Mouse (Mus musculus) intestine, embryonic 14.5 days (tissue): Measurements from ENCODE around the gene Ifi35. TPM values are rescaled to one million over a fixed set of nuclear protein-coding genes. Genes with fewer than 3 reads are reported as not detected.

ENCODE experiments used
- ATAC-seq: fragments of 200-750 bp; cut with Nextera tagmentation; replicated peaks from 2 replicates; pipeline ENCODE4 v1.8.0; 2017; ENCODE audit warnings: low read depth, moderate number of reproducible peaks, moderate TSS enrichment, moderate library complexity; ENCODE audit not compliant: low FRiP score, low TSS enrichment
- DNase-seq: peaks from one replicate; pipeline ENCODE4 v3.0.0-alpha.2; 2018; ENCODE audit warnings: low spot score
- H3K27ac ChIP-seq: fragments of 300-500 bp; sonication (generic); 2 replicates; pipeline ENCODE4 v1.5.1; 2014; ENCODE audit warnings: low read depth, mild to moderate bottlenecking, control low read depth
- H3K27me3 ChIP-seq: fragments of 300-500 bp; sonication (generic); replicated peaks from 2 replicates; pipeline ENCODE4 v1.6.1; 2014; ENCODE audit warnings: low read length, control low read depth; ENCODE audit not compliant: control insufficient read depth, insufficient read depth
- H3K36me3 ChIP-seq: fragments of 300-500 bp; sonication (generic); 2 replicates; pipeline ENCODE4 v1.6.1; 2014; ENCODE audit warnings: low read length, control low read depth; ENCODE audit not compliant: control insufficient read depth, insufficient read depth
- H3K4me1 ChIP-seq: fragments of 300-500 bp; sonication (generic); replicated peaks from 2 replicates; pipeline ENCODE4 v1.6.1; 2014; ENCODE audit warnings: low read length, control low read depth, mixed read lengths; ENCODE audit not compliant: control insufficient read depth, insufficient read depth
- H3K4me2 ChIP-seq: fragments of 300-500 bp; sonication (generic); 2 replicates; pipeline ENCODE4 v1.6.1; 2014; ENCODE audit warnings: low read length
- H3K4me3 ChIP-seq: fragments of 300-500 bp; sonication (generic); 2 replicates; pipeline ENCODE4 v1.5.1; 2014; ENCODE audit warnings: low read depth, low read length, control low read depth, mixed read lengths
- H3K9ac ChIP-seq: fragments of 300-500 bp; sonication (generic); 2 replicates; pipeline ENCODE4 v1.6.1; 2014; ENCODE audit warnings: mild to moderate bottlenecking, low read length
- H3K9me3 ChIP-seq: fragments of 300-500 bp; sonication (generic); 2 replicates; pipeline ENCODE4 v1.6.1; 2016; ENCODE audit warnings: low read length, control low read depth; ENCODE audit not compliant: control insufficient read depth
- WGBS: fragments of 180-500 bp; shearing (Covaris S2); extraction: QIAGEN DNeasy Blood & Tissue Kit; methylation state at CpG from one replicate; pipeline ENCODE4 v1.1.7; 2014; 5-methylcytosine and 5-hydroxymethylcytosine counted together
- microRNA-seq: library from miRNA; unstranded; fragments of <30 nt; microRNA quantifications from one replicate; pipeline ENCODE4, GENCODE M21; 2016
- polyA plus RNA-seq: library from polyadenylated mRNA; unstranded; fragments of >200 nt; fragmentation: Nextera tagmentation; extraction: Ambion mirVana; gene quantifications from 2 replicates; pipeline ENCODE4 v1.2.1, GENCODE M21; 2014

Gene Ifi35
- polyA plus RNA-seq, 1 experiment from 2014 or later, result 18.3 TPM

- DNase-seq (no peak), ATAC-seq (no peak)
- peaks cover 65% of the 10 kb centered on the region for H3K36me3 ChIP-seq
- H3K9me3 ChIP-seq, result no peaks in the 10 kb centered on the region
- 90% methylated on average over 5 of the region's 5 CpGs for WGBS
- no peak overlapping the region for H3K9ac ChIP-seq
- no peak overlapping the region for H3K4me2 ChIP-seq
- no peaks in the 10 kb centered on the region for H3K27me3 ChIP-seq
- H3K4me1 ChIP-seq, result no peaks in the 10 kb centered on the region
- H3K27ac ChIP-seq, result no peak overlapping the region
- H3K4me3 ChIP-seq, result no peak overlapping the region
These were observed 58.1 kb downstream of the Ifi35 start for GRCm38 (mm10) chr11:101506269-101506780.

- 89% methylated on average over 7 of the region's 7 CpGs for WGBS
These were observed 58.9 kb downstream of the Ifi35 start for GRCm38 (mm10) chr11:101507090-101507489.

More at GRCm38 (mm10) chr11:101507090-101507489, 58.9 kb downstream of the Ifi35 start:
- H3K9me3 ChIP-seq, result no peaks in the 10 kb centered on the region
- H3K4me1 ChIP-seq, result no peaks in the 10 kb centered on the region
- no peak overlapping the region for H3K4me3 ChIP-seq
- DNase-seq (no peak), ATAC-seq (no peak)
- no peak overlapping the region for H3K4me2 ChIP-seq
- H3K9ac ChIP-seq, result no peak overlapping the region
- peaks cover 66% of the 10 kb centered on the region for H3K36me3 ChIP-seq
- no peaks in the 10 kb centered on the region for H3K27me3 ChIP-seq
- H3K27ac ChIP-seq, result no peak overlapping the region

Small RNAs within 50 kb of the gene (microRNA-seq; reads per million reads assigned to microRNA genes)
- 0.59 reads per million for gene Mir6929

Other genes with a start within 250 kb of the Ifi35 start
- gene Ezh1, start 221.9 kb upstream of the Ifi35 start, polyA plus RNA-seq, result 20.2 and 21.8 TPM in 2 replicates
- 113 and 122 TPM in 2 replicates for gene Ramp2, start 202.4 kb upstream of the Ifi35 start, polyA plus RNA-seq
- 143 and 150 TPM in 2 replicates for gene Vps25, start 194.7 kb upstream of the Ifi35 start, polyA plus RNA-seq
- gene Wnk4, start 187.8 kb upstream of the Ifi35 start, polyA plus RNA-seq, result 12.6 and 14.4 TPM in 2 replicates
- 1.1 TPM in 2 replicates for gene Cntd1, start 169.4 kb upstream of the Ifi35 start, polyA plus RNA-seq
- gene Coa3, start 169.3 kb upstream of the Ifi35 start, polyA plus RNA-seq, result 260 and 265 TPM in 2 replicates
- gene Becn1, start 146.1 kb upstream of the Ifi35 start, polyA plus RNA-seq, result 141 and 155 TPM in 2 replicates
- 112 and 118 TPM in 2 replicates for gene Psme3, start 132.2 kb upstream of the Ifi35 start, polyA plus RNA-seq
- gene Aoc2, start 123.3 kb upstream of the Ifi35 start, polyA plus RNA-seq, result 1.4 and 1.8 TPM in 2 replicates
- 1.9 and 2.3 TPM in 2 replicates for gene Aoc3, start 117.8 kb upstream of the Ifi35 start, polyA plus RNA-seq
- gene G6pc, start 80.8 kb upstream of the Ifi35 start, polyA plus RNA-seq, result not detected in 2 replicates
- 78.9 and 80.2 TPM in 2 replicates for gene Aarsd1, start 30.8 kb upstream of the Ifi35 start, polyA plus RNA-seq
- gene Gm27029, start 23.6 kb upstream of the Ifi35 start, polyA plus RNA-seq, result 8.6 and 9.6 TPM in 2 replicates
- 13.5 and 14.5 TPM in 2 replicates for gene Rundc1, start 23.3 kb upstream of the Ifi35 start, polyA plus RNA-seq
- gene Ptges3l, start 23.1 kb upstream of the Ifi35 start, polyA plus RNA-seq, result 16.3 and 17.9 TPM in 2 replicates
- gene Rpl27, start 6.1 kb upstream of the Ifi35 start, polyA plus RNA-seq, result 412 and 439 TPM in 2 replicates
- 15.9 and 16.7 TPM in 2 replicates for gene Rnd2, start 16.6 kb downstream of the Ifi35 start, polyA plus RNA-seq
- gene Vat1, start 17.8 kb downstream of the Ifi35 start, polyA plus RNA-seq, result 50.7 and 60.0 TPM in 2 replicates
- 13.3 and 17.1 TPM in 2 replicates for gene Brca1, start 103.5 kb downstream of the Ifi35 start, polyA plus RNA-seq
- gene Nbr1, start 103.7 kb downstream of the Ifi35 start, polyA plus RNA-seq, result 50.9 and 60.9 TPM in 2 replicates
- gene Tmem106a, start 133.8 kb downstream of the Ifi35 start, polyA plus RNA-seq, result 7.6 and 8.9 TPM in 2 replicates
- not detected in 2 replicates for gene Gm11634, start 150.8 kb downstream of the Ifi35 start, polyA plus RNA-seq
- 30.8 and 44.8 TPM in 2 replicates for gene Rdm1, start 178.8 kb downstream of the Ifi35 start, polyA plus RNA-seq
- gene Arl4d, start 217.1 kb downstream of the Ifi35 start, polyA plus RNA-seq, result 7.8 and 8.3 TPM in 2 replicates